Mouse (Mus musculus) G1E (cell line): ENCODE measurements at regions not wholly inside any gene's neighbourhood (a gene's known extent, or its start where the extent isn't known, plus 50 kb on each side); places are given as distances from the start of the nearest gene placed in this dataset.

Experiments used
- ATAC-seq: 2 replicates; pipeline ENCODE4 v1.8.0; 2016; ENCODE audit warnings: mild to moderate bottlenecking; ENCODE audit not compliant: insufficient number of reproducible peaks, poor library complexity, low FRiP score, severe bottlenecking; ENCODE audit errors: extremely low read depth
- DNase-seq: peaks from one replicate; pipeline ENCODE4 v3.0.0; 2012; ENCODE audit warnings: low spot score
- H3K27me3 ChIP-seq: 2 replicates; pipeline ENCODE4 v1.6.1; 2012; ENCODE audit warnings: mild to moderate bottlenecking, low read length, inconsistent platforms; ENCODE audit not compliant: insufficient read depth
- H3K36me3 ChIP-seq: replicated peaks from 2 replicates; pipeline ENCODE3; 2012; ENCODE audit warnings: mild to moderate bottlenecking, inconsistent platforms
- H3K4me1 ChIP-seq: 2 replicates; pipeline ENCODE4 v1.6.1; 2012; ENCODE audit warnings: low read depth, low read length, inconsistent platforms, mixed read lengths; ENCODE audit not compliant: insufficient read depth
- H3K4me3 ChIP-seq: 2 replicates; pipeline ENCODE4 v1.5.1; 2012; ENCODE audit warnings: low read depth, mild to moderate bottlenecking, inconsistent platforms, low read length, moderate library complexity, mixed read lengths
- H3K9me3 ChIP-seq: replicated peaks from 2 replicates; pipeline ENCODE4 v1.6.1; 2012; ENCODE audit warnings: inconsistent platforms
- CTCF ChIP-seq: IDR thresholded peaks from 2 replicates; pipeline ENCODE4 v1.5.1; 2012; ENCODE audit warnings: low read depth, low read length, inconsistent platforms, mixed read lengths
- GATA1 ChIP-seq: IDR thresholded peaks from 2 replicates; pipeline ENCODE4 v1.6.1; 2012; ENCODE audit warnings: borderline replicate concordance, low read length, inconsistent platforms, mixed read lengths
- GATA2 ChIP-seq: IDR thresholded peaks from 2 replicates; pipeline ENCODE4 v1.6.1; 2012; ENCODE audit warnings: low read depth, low read length, inconsistent platforms, borderline replicate concordance
- POLR2AphosphoS5 ChIP-seq: IDR thresholded peaks from 2 replicates; pipeline ENCODE4 v1.6.1; 2012; ENCODE audit warnings: low read depth, low read length, inconsistent platforms; ENCODE audit not compliant: insufficient replicate concordance
- TAL1 ChIP-seq: conservative IDR thresholded peaks from 2 replicates; pipeline ENCODE4 v1.6.1; 2012; ENCODE audit warnings: low read depth, low read length, inconsistent platforms, mixed read lengths

GRCm38 (mm10) chr4:84015139-84015538 is 489.8 kb downstream of the Ccdc171 start:
- Histone ChIP-seq H3K4me1 (no peaks in the 10 kb centered on the region), H3K9me3 (peaks cover 82% of the 10 kb centered on the region), H3K27me3 (no peaks in the 10 kb centered on the region), H3K36me3 (no peaks in the 10 kb centered on the region), H3K4me3 (no peak overlapping the region)
- DNase-seq = no peak
- TF ChIP-seq GATA1 (no peak), POLR2AphosphoS5 (no peak), TAL1 (no peak), GATA2 (no peak), CTCF (no peak)
- ATAC-seq = no peak

- no peaks in the 10 kb centered on the region for H3K27me3 ChIP-seq
- H3K4me3 ChIP-seq = no peak overlapping the region
- peaks cover 80% of the 10 kb centered on the region for H3K9me3 ChIP-seq
- DNase-seq (no peak), ATAC-seq (no peak)
- no peaks in the 10 kb centered on the region for H3K4me1 ChIP-seq
- TF ChIP-seq GATA1 (no peak), GATA2 (no peak), TAL1 (no peak), POLR2AphosphoS5 (no peak), CTCF (no peak)
- H3K36me3 ChIP-seq = no peaks in the 10 kb centered on the region
These were observed 490.3 kb downstream of the Ccdc171 start for GRCm38 (mm10) chr4:84015552-84016169.

GRCm38 (mm10) chr4:84018135-84018534 is 492.8 kb downstream of the Ccdc171 start:
- Histone ChIP-seq H3K27me3 (no peaks in the 10 kb centered on the region), H3K36me3 (no peaks in the 10 kb centered on the region), H3K9me3 (peaks cover 84% of the 10 kb centered on the region), H3K4me3 (no peak overlapping the region), H3K4me1 (no peaks in the 10 kb centered on the region)
- DNase-seq = no peak
- TF ChIP-seq POLR2AphosphoS5 (no peak), CTCF (no peak), TAL1 (no peak), GATA1 (no peak), GATA2 (no peak)
- ATAC-seq = no peak

GRCm38 (mm10) chr4:84018774-84019173 is 493.4 kb downstream of the Ccdc171 start:
- Histone ChIP-seq H3K27me3 (no peaks in the 10 kb centered on the region), H3K36me3 (no peaks in the 10 kb centered on the region), H3K4me1 (no peaks in the 10 kb centered on the region), H3K9me3 (peaks cover 80% of the 10 kb centered on the region), H3K4me3 (no peak overlapping the region)
- TF ChIP-seq CTCF = no peak
- ATAC-seq = no peak
- DNase-seq = no peak

- Histone ChIP-seq H3K36me3 (no peaks in the 10 kb centered on the region), H3K27me3 (no peaks in the 10 kb centered on the region), H3K4me1 (no peaks in the 10 kb centered on the region), H3K4me3 (no peak overlapping the region), H3K9me3 (peaks cover 78% of the 10 kb centered on the region)
- DNase-seq = no peak
- TF ChIP-seq GATA1 (no peak), CTCF (no peak), POLR2AphosphoS5 (no peak), TAL1 (no peak), GATA2 (no peak)
- ATAC-seq = no peak
These were observed 494.3 kb downstream of the Ccdc171 start for GRCm38 (mm10) chr4:84019500-84020255.

GRCm38 (mm10) chr4:84020692-84021091 is 495.3 kb downstream of the Ccdc171 start:
- TF ChIP-seq TAL1 = no peak
- TF ChIP-seq CTCF = no peak
- no peak for TF ChIP-seq GATA2
- no peak for TF ChIP-seq GATA1
- ATAC-seq (no peak), DNase-seq (no peak)
- no peaks in the 10 kb centered on the region for H3K4me1 ChIP-seq
- no peaks in the 10 kb centered on the region for H3K36me3 ChIP-seq
- H3K4me3 ChIP-seq = no peak overlapping the region
- H3K27me3 ChIP-seq = no peaks in the 10 kb centered on the region
- H3K9me3 ChIP-seq = peaks cover 73% of the 10 kb centered on the region

- no peaks in the 10 kb centered on the region for H3K36me3 ChIP-seq
- H3K9me3 ChIP-seq = peaks cover 74% of the 10 kb centered on the region
- no peak for DNase-seq
- no peak overlapping the region for H3K4me3 ChIP-seq
- TF ChIP-seq POLR2AphosphoS5 = no peak
- no peak for TF ChIP-seq GATA1
- TF ChIP-seq TAL1 = no peak
- TF ChIP-seq CTCF = no peak
- TF ChIP-seq GATA2 = no peak
- no peaks in the 10 kb centered on the region for H3K4me1 ChIP-seq
- no peaks in the 10 kb centered on the region for H3K27me3 ChIP-seq
- no peak for ATAC-seq
These were observed 497.0 kb downstream of the Ccdc171 start for GRCm38 (mm10) chr4:84022323-84022722.
